Mouse (Mus musculus): ENCODE results near the gene Trip11. TPM values are rescaled to one million over a fixed set of nuclear protein-coding genes. Genes with fewer than 3 reads are reported as not detected.

Trip11 gene
- total RNA-seq, 2 experiments from 2014 or later, result 20.5 to 23.8 TPM

DNA sequence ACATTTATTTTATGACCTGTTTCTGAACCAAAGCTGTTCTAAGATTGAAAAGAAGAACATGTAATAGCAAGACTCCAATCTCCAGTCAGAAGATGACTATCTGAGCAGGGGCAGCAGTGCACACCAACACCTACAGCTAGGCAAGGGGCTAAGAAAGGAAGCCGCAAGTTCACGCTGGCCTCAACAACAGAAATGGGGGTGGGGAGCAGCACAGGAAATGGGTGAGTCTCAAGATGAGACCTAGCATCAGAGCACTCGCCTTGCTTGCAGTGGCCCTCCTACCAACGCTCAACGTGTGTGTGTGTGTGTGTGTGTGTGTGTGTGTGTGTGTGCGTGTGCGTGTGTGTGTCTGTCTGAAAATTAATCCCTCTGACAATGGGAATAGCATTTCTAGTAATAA, 16.0 kb downstream of the Trip11 start:
- DNase-seq, result no peak

DNA sequence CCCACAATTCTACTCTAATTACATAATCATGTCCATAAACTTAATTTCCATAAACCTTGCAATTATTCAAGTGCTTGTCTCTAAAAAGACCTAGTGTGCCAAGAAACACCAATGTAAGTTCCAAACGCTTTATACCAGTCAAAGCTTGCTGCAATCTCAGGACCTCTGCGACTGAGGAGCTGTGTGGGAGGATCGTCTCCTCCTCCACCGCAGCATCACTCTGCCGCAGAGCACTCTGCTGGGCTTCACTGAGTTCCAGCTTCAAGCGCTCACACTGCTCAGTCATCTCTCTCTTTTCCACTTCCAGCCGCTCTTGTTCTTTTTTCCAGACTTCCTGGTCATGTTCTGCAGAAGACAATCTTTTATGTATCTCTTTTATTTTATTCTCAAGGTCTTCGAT, 19.8 kb downstream of the Trip11 start:
- DNase-seq, result no peak

DNA sequence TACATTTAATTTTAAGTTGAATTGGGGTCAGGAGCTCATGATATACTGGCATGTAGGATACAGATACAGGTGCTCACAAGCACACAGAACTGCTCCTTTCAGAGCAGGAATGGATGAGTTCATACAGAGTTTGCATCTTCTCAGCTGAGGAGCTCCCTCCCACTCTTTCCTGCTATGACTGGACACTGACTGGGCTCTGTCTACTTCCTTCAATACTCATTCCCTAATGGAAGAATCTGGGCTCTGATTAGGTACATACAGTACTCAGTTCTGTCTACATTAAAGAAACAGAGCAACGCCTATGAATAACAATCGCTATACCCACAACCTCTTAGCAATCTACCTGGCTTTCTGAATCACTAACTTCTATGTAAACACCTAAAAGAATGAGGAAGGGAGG, 20.2 kb downstream of the Trip11 start:
- no peak for DNase-seq

DNA sequence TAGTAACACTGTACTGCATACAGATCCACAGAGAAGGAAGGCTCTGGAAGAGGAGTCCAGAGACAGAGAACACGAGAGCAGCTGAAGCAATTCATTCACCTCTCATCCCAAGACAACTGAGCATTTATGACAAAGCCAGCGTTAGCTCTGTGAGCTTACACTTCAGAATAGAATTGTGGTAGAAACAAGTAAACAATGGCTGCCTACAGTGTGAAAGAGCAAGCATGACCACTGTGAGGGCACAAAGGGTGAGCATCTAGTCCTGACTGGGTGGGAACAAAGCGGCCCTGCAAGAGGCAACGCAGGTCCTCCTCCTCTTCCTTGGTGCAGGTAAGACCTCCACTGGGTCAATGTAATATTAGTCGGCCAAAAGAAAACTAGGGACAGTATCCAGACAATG, 22.0 kb downstream of the Trip11 start:
- no peak for DNase-seq

DNA sequence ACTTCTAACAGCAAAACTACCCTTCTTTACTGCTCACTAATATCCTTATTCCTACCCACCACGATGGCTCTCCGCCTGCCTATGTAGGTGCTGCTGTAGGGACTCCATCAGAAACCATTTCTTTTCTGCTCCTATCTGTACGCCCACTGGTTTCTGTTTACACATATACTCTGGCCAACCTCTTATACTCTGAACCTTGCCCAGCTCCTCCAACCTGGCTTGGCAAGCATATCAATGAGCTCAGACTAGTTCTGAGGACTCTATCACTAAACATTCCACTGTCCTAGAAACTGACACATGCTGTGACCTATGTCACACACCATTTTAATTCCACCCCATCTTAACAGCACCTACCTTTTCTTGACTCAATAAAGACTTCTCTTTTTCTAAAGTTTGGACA, 23.7 kb downstream of the Trip11 start:
- no peak for DNase-seq

DNA sequence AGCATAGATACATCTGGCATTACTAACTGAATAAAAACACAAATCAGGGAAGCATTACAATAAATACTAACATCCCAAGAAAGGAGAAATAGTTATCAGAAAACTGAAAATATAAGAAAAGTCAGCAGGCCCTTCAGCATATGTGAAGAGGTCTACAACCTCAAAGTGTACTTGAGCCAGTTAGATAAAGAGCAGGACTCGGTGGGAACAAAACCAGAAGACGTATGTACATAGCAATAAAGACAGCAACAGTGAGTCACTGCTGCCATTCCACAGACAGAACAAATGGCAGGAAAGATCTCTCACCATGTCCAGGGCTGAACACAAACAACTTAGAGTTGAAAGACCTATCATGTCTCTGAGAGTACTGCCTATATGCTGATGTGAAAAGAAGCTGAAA, 24.8 kb downstream of the Trip11 start:
- no peak for DNase-seq

DNA sequence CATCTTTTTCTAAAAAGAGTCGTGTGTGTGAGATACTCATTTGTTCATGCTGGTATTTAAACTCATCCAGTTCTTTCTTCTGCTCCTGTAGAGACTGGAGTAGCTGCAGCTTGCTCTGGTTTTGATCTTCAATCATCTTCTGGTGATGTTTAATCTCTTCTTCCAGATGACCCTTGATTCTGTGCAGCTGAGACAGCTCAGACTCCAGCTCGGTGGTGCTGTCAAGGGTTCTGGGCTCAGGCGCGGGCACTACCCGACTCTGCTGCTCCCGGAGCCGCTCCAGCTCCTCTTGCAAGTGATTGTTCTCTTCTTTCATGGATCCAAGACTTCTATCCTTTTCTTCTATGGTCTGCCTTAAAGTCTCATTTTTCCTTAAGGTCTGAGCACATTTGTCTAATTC, 28.1 kb downstream of the Trip11 start:
- no peak for DNase-seq

DNA sequence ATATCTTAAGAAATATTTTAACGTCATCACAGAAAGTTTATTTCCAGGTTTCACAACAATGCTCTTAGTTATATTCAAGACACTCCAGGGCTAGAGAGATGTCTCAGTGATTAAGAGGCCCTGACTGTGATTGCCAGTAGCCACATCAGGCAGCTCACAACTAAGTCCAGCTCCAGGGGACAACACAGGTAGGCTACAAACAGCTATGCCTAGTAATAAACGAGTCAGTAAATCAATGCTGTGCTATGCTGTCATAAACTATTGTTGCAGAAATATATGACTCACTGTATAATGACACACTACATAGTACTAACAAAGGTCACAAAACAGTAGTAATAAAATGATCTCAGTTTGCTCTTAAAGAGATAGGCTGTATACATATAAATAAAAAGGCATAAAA, 36.7 kb downstream of the Trip11 start:
- DNase-seq, result no peak

DNA sequence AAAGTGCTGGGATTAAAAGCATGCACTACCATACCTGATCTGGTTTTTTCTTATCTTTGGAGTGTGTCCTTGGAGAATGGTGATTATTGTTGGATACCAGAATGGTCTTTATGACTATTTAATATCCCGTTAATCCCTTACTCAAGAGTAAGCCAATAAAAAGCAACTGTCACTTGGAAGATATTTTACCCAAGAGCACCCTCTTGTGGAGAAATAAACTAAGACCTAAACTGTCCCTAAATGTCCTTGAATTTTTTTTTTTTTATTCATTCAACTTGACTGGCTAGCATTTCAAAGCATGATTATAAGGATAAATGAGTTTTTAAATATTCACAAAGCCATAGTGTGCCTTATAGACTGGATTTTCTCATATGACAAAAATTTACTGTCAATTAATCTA, 38.0 kb downstream of the Trip11 start:
- DNase-seq, result no peak

DNA sequence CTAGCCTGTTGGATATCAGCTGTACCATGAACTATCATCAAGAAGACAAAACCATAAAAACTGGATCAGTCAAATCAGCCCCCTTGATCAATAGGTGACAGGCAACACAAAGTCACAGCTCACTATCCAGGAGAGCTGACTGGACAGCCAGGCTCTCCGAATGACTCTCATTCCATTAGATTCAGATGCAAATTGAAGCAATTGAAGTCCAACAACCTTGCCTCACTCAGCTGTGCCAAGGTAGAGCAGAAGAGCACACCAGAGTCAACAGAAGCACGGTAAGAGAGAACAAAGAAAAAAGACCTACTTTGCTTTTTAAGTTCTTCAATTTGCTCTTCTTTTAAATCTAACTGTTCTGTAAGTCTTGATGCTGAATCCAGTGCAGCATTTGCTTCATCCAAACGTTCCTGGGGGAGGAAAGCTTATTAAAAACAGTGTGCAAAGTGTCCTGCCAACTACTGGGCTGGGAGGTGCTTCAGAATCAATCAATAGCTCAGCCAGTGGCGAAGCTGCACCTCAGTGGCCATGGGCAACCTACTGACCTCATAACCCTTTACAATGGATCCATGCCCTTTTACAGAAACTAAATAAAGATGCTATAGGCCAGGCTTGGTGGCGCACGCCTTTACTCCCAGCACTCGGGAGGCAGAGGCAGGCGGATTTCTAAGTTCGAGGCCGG, 50.6 kb downstream of the Trip11 start:
- no peak for DNase-seq

DNA sequence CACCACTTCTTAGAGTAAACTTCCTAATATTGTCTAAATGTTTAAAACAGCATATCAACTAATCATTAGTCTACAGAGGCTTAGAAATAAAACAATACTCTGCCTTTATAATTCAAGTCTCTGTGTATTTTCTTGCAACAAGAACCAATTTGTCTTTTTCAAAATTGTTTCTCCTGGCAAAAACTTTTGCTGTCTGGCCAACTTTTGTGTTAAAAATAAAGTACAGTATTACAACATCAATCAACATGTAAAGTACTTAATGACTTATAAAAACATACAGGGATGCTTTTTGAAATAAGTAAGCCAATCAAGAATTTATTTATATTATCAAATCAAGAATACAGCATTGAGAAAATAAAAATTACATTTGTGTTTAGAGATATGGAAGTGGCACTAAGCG, 52.8 kb downstream of the Trip11 start:
- DNase-seq, result no peak

DNA sequence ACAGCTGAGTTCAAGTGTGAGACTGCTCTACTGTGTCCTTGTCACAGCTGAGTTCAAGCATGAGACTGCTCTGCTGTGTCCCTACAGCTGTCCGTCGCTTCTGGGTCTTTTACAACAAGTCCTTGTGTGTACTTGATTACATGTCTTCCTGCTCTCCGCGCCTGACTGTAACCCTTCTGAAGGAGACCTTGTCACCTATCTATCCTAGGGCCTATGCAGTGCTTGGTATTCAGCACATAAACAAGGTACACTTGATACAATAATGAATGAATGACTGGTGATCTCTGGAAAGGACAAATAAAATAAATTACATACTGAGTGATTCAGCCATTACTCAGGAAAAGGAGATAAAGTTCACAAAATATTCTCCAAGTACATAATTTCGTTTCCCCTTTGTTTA, 55.1 kb downstream of the Trip11 start:
- no peak for DNase-seq

DNA sequence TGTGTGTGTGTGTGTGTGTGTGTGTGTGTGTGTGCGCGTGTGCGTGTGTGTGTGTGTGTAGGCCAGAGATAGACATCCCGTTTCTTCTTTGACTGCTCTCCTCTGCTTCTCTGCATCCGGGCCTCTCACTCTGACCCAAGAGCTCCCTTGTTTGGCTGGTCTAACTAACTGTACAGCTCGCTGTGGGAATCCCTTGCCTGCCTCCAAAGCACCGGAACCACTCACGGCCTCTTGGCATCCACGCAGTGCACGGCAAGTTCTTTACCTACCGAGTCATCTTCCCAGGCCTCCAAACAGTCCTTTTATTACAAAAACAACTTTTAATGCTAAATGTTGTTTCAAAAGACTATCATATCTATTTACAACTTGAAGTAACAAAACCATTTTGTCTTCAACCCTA, 58.7 kb downstream of the Trip11 start:
- no peak for DNase-seq

DNA sequence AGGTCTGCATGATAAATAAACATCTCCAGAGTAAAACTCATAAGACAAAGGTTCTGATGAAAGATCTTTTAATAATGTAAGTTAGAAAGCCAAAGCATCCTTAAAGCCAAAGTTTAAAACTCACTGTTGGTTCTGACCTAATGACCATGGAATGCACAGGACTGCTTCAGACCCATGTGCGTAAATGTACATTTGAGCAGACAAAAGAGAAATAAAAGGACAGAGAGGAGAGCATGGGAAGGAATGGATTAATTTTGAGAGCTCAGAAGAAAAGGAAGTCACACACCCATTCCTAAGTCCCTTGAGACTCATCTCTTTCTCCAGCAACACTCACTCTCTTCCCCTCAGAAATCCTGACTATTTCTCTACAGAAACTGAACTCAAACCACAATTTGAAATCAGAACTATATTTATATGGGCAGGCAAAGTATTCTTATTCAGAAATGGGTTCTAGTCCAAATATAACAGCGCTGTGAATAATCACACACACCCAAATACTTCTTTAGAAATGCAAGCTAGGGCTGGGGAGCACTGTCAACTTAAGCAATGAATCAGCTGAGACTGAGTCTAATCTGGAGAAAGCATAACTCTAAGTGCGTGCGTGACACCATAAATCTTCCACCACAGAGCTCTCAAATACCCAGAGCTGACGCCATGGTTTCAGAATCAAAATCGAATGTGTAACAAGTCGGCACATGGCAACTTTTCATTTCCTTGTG, 61.1 kb downstream of the Trip11 start:
- DNase-seq, result no peak

DNA sequence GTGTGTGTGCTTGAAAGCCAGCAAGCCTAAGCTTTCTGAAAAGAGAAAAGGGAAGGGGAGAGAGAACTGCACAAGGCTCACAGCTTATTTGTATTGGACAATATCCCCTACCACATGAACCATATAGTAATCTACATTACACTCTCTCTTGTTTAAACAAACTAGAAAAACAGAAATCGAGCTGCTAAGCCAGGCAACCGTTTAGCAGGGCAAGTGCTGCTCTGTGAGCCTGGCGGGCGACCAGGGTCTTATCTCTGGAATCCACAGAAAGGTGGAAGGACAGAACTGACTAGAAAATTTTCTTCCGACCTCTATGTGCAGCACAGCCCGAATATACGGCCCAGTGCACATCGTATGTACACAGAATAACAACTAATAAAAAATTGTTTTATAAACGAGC, 61.8 kb downstream of the Trip11 start:
- no peak for DNase-seq

DNA sequence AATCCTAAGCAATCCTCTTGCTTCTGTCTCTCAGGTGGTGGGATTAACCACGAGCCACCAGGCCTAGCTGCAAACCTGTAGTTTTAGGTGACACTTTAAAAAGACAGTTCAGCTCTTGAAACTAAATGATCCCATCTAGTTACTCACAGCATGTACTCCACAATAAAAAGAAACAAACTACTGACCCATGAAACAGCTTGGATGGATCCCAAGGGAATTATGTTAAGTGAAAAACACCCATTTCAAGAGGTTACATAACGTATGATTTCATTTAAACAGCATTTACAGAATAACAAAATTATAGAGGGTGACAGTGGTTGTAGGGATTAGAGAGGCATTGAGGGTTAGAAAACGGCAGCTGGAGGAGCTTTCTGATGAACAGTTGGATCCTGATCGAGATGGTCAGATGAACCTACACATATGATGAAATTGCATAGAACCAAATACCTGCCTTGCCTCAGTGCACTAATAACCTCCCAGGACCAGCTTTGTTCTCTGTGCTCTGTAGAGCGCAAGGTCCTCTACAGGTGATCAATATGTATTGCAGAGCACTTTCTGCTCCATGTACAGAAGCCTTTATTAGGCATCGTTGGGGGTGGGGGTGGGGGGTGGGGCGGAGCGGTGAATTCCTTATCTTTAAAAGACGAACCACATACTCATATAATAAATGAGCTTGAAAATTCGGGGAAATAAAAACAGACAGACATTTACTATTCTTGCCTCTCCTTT, 76.4 kb downstream of the Trip11 start:
- no peak for DNase-seq

DNA sequence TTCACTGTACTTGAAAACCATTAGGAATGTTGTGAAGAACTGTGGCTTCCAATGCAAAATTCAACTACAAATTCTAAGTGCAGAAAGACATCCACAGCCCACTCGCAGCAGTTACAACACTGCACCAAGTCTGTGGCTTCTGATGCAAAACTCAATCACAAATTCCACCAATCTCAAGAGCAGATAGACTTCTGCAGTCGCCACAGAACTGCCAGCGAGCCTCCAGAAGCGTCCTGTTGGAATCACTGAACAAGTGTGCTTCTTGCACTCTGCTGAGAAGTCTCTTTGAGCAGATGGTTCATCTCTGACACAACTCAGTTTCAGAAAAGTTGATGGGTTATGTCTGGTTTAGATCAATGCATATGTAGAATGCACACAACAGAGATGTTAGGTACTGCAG, 78.4 kb downstream of the Trip11 start:
- DNase-seq, result no peak

DNA sequence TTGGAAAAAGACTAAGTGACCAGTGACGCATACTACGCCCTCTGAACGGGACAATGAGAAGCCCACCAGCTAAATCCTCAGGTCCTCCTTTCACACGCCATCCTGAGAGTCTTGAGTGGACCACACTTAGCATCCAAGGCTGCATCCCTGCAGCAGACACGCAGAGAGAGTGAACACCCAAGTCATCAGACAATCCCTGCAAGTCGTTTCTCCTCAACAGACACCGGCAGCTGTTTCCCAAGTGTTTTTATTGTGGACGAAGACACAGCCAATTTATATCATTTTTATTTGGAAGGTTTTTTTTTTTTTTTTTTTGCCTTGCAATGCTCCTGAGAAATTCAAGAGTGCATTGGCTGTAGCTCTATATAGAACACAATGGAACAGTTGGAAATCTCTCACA, 79.3 kb downstream of the Trip11 start:
- DNase-seq, result no peak

DNA sequence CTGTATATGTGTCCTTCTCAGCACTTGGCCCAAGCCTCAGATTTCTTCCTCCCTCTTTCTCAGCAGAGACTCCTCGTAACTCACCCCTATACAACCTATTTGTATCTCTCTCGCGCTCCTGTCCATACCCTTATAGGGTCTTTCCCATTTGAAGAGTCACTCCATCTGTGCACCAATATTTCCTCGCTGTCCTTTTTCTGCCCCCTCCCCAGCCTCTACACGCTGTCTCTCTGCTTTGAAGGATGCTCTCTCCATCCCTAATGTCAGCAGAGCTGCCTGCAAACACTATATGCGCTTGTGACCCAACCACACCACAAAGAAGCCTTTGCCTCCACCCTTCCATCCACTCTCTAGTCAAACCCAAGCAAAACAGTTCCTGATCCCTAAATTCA, 80.0 kb downstream of the Trip11 start:
- DNase-seq, result no peak

DNA sequence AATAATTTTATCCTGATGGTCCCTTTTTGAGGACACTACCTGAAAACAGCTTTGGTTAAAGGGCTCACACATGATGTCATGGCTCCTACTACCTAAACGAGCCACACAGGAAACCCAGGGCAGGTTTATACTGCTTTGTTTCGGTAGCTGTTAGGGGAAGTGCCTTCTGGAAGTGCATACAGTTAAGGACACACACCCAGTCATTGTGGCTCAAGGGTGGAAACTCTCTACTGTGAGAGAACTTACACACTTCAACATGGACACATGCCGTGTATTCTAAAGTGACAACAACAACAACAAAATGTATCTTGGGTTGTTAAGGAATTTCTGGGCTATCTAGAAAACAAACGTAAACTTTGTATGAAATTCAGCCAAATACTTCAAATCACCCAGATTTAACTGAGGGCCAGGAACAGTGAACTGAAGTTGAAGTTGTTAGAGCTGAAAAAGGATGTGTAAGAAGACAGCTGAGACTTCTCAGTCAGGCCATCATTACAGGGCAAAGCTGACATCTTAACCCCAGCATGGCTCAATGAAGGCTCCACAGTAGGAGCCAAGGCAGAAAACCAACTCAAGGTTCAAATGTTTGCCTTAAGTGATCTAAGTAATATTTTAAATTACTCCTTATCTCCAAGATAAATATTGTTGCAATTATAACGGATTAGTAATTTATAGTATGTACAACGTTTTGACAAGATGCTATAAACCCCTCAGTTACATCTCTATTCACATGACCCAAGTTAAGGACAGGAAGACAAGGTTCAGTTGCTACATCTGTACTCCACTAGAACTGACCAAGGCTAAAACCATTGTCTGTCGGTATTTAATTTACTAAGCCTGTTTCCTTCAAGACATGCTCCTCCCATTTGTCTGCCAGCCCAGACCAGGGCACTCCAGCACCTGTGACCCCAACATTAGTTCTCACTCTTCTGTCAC, 80.6 kb downstream of the Trip11 start:
- no peak for DNase-seq

DNA sequence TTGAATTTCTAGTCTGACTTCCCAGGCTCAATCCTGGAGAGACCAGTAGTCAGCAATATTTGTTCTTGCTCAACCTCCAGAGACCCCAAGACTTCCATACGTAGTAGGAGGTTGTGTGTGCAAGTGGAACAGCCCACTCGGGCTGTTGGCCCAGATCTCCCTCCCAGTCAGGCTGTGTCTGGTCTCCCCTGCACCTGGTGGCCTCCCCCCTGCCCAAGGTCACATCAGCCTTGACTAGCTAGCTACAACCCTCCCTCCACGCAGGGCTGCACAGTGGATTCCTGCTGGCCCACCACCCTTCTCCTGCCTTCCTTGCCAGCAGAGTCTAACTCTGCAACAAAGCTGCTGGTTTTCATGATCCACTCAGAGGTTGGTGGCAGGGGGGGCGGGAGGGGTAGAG, 81.8 kb downstream of the Trip11 start:
- DNase-seq, result no peak

DNA sequence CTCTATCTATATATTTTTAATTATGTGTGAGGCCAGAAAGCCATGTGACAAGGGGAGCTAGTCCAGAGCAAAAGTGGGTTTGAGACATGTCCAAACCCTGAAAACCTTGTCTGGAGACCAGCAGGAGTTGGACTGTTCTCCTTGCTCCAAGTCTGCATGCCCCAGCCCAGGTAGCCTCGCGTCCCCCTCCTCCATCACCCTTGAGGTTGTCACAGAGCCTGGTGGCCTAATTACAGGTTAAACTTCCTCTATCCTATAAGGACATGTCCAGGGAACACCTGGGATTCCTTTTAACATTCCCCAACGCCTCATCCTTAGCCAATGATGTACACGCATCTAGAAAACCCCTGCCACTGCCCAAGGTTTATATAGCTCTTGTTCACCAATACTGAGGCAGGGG, 89.9 kb downstream of the Trip11 start:
- DNase-seq, result no peak

DNA sequence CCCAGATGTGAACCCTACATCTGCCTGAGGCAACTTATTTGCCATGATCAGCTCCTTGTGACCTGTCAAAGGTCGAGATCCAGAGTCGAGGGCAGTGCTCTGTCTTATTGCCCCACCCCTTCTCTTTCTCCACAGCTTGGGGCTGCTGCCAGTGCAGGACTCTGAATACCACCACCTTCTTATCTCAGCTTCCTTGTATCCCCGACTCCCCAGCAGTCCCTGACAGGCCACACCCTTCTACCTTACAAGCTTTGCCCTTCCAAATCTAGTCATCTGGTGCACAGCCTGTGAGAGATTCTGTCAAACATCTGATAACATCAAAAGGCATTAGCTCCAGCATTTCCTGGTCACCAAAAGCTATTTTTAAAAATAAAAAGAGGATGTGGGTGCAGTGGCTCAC, 91.5 kb downstream of the Trip11 start:
- DNase-seq, result no peak

Data from gastrocnemius, postnatal 10 days (tissue).